ENCODE assay signal across 38 mouse cellular contexts in the genomic region with DNA sequence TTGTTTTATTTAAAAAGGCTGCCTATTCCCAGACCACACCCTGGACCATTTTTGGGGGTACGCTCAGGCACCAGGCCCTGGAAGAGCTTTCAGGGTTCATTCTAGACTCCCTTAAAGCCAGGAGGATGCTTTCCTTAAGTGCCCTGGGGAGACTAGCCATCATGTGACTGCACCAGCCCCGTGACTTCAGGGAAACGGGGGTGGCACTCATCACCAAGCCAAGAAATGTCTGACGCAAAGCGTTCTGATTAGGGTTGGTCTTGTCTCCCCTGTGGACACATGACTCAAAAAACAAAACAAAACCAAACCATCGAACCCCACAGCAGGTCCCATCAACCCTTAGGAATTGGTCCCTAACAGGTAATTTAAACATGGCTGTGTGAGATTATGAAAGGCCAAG. TPM values are rescaled to one million over a fixed set of nuclear protein-coding genes. Genes with fewer than 3 reads are reported as not detected.
DNase-seq lines count a peak whose midpoint lies in the region; ATAC-seq and TF ChIP-seq lines count a peak whose summit lies in the region.
"Had no signal": no experiment of that assay in that cellular context is flagged by ENCODE, and none has a peak within 500 bp of the region (broad histone marks: within the 10 kb centered on the region; RNA-seq: fewer than 3 reads in every experiment).

No protein-coding gene starts in this region.

- no peak overlapping the region for H3K9ac ChIP-seq in embryonic facial prominence, embryonic 13.5 days
- no peak overlapping the region for H3K9ac ChIP-seq in heart, adult 2 months (ENCODE audit: low read depth, low read length)
- no peak overlapping the region for H3K9ac ChIP-seq in midbrain, embryonic 11.5 days (ENCODE audit: low read length)
- no peak overlapping the region for H3K9ac ChIP-seq in midbrain, embryonic 15.5 days
- no peak overlapping the region for H3K9ac ChIP-seq in stomach, postnatal 0 days (ENCODE audit: low read length)
- H3K9ac ChIP-seq: forebrain, embryonic 15.5 days; hindbrain, embryonic 12.5 days; intestine, embryonic 15.5 days; limb, embryonic 15.5 days; liver, embryonic 13.5 days; neural tube, embryonic 12.5 days had no signal

- intact Hi-C loops in heart, adult 2 months (cut with DNase I) = no loop called here

- no peaks in the 10 kb centered on the region for H3K9me3 ChIP-seq in embryonic facial prominence, embryonic 13.5 days
- no peaks in the 10 kb centered on the region for H3K9me3 ChIP-seq in embryonic facial prominence, embryonic 10.5 days
- no peaks in the 10 kb centered on the region for H3K9me3 ChIP-seq in midbrain, embryonic 11.5 days (ENCODE audit: control insufficient read depth, low read length)
- H3K9me3 ChIP-seq in midbrain, embryonic 15.5 days = no peaks in the 10 kb centered on the region
- H3K9me3 ChIP-seq in stomach, postnatal 0 days (ENCODE audit: control insufficient read depth, low read length) = no peaks in the 10 kb centered on the region
- H3K9me3 ChIP-seq: forebrain, embryonic 10.5 days; forebrain, embryonic 15.5 days; G1E; hindbrain, embryonic 12.5 days; intestine, embryonic 15.5 days; limb, embryonic 15.5 days; liver, embryonic 13.5 days; neural tube, embryonic 12.5 days had no signal

- ATAC-seq in embryonic facial prominence, embryonic 13.5 days (ENCODE audit: insufficient number of reproducible peaks, insufficient read depth, low FRiP score, low TSS enrichment, low read depth) = no peak
- ATAC-seq in midbrain, embryonic 11.5 days (ENCODE audit: low FRiP score) = no peak
- ATAC-seq in midbrain, embryonic 15.5 days (replicated peaks) = no peak
- no peak for ATAC-seq in stomach, postnatal 0 days (ENCODE audit: low FRiP score, low TSS enrichment)
- ATAC-seq: forebrain, embryonic 15.5 days; hindbrain, postnatal 0 days; intestine, embryonic 15.5 days; lung, postnatal 0 days; midbrain, embryonic 16.5 days; Patski had no signal

- DNase-seq in embryonic facial prominence, embryonic 10.5 days (ENCODE audit: low spot score) = no peak
- peak in 1 of 2 experiments; percentile 62 for DNase-seq in heart, adult 2 months
- no peak for DNase-seq in heart, postnatal 4 days
- peak; percentile 45 for DNase-seq in midbrain, embryonic 11.5 days (ENCODE audit: low spot score, missing footprints)
- DNase-seq in stomach, postnatal 0 days (ENCODE audit: low spot score) = no peak
- DNase-seq: adrenal gland, postnatal 14 days; cerebellum, adult 8-10 months; cerebellum, postnatal 25 days; gastrocnemius, postnatal 10 days; layer of hippocampus, postnatal 36 days; liver, embryonic 13.5 days; lung, adult 18-20 months; right cerebral cortex, adult 18-20 months; spleen, adult 18-20 months; thymus, postnatal 4 days had no signal

- TF ChIP-seq CTCF in heart, adult 2 months (IDR thresholded peaks at IDR 0.05) = no peak
- no peak for TF ChIP-seq CTCF in stomach, postnatal 0 days (IDR thresholded peaks at IDR 0.05; ENCODE audit: low read depth)

- H3K36me3 ChIP-seq in embryonic facial prominence, embryonic 13.5 days = peaks cover 51% of the 10 kb centered on the region
- peaks cover 78% of the 10 kb centered on the region for H3K36me3 ChIP-seq in embryonic facial prominence, embryonic 10.5 days (replicated peaks)
- no peaks in the 10 kb centered on the region; the same call in 1 of the 2 replicates for H3K36me3 ChIP-seq in heart, adult 2 months (ENCODE audit: control insufficient read depth, insufficient read depth, low read length)
- H3K36me3 ChIP-seq in midbrain, embryonic 11.5 days (ENCODE audit: control insufficient read depth, insufficient read depth, low read length) = 0 out of 2 replicates have a peak, but pooled peaks cover 6% of the 10 kb centered on the region
- H3K36me3 ChIP-seq in midbrain, embryonic 15.5 days (replicated peaks) = no peaks in the 10 kb centered on the region
- peaks cover 4% of the 10 kb centered on the region; the same call in 1 of the 2 replicates for H3K36me3 ChIP-seq in stomach, postnatal 0 days (ENCODE audit: control insufficient read depth, insufficient read depth, low read length)

- peak overlapping the region; percentile 17; the same call in 1 of the 2 replicates for H3K27ac ChIP-seq in embryonic facial prominence, embryonic 13.5 days
- H3K27ac ChIP-seq in embryonic facial prominence, embryonic 10.5 days (replicated peaks) = no peak overlapping the region
- peak overlapping the region; percentile 80 for H3K27ac ChIP-seq in heart, adult 2 months
- no peak overlapping the region for H3K27ac ChIP-seq in midbrain, embryonic 11.5 days (ENCODE audit: low read depth, low read length)
- H3K27ac ChIP-seq in midbrain, embryonic 15.5 days = no peak overlapping the region
- H3K27ac ChIP-seq in stomach, postnatal 0 days (replicated peaks) = 0 out of 2 replicates have a peak overlapping the region, but pooled peaks have one; percentile 24
- H3K27ac ChIP-seq: forebrain, embryonic 10.5 days; forebrain, embryonic 15.5 days; hindbrain, embryonic 12.5 days; hindbrain, postnatal 0 days; intestine, embryonic 15.5 days; limb, embryonic 10.5 days; liver, embryonic 13.5 days; macrophage; neural tube, embryonic 12.5 days had no signal

- no peak overlapping the region for H3K4me2 ChIP-seq in embryonic facial prominence, embryonic 13.5 days
- no peak overlapping the region for H3K4me2 ChIP-seq in midbrain, embryonic 11.5 days
- H3K4me2 ChIP-seq in midbrain, embryonic 15.5 days = no peak overlapping the region
- H3K4me2 ChIP-seq in stomach, postnatal 0 days (replicated peaks; ENCODE audit: low read depth) = no peak overlapping the region
- H3K4me2 ChIP-seq: forebrain, embryonic 15.5 days; hindbrain, embryonic 12.5 days; intestine, embryonic 15.5 days; limb, embryonic 15.5 days; liver, embryonic 13.5 days; neural tube, embryonic 12.5 days had no signal

- TF ChIP-seq EP300 in heart, adult 2 months (IDR thresholded peaks at IDR 0.05; ENCODE audit: insufficient read depth, low read depth, low read length) = peak; percentile 75; the same call in 1 of the 2 replicates
- no peak for TF ChIP-seq EP300 in stomach, postnatal 0 days (optimal IDR thresholded peaks at IDR 0.05)

- peaks cover 2% of the 10 kb centered on the region; the same call in 1 of the 2 replicates for H3K79me2 ChIP-seq in heart, adult 2 months (replicated peaks; ENCODE audit: control insufficient read depth, insufficient read depth, low read length)

- H3K4me3 ChIP-seq in embryonic facial prominence, embryonic 13.5 days = no peak overlapping the region
- no peak overlapping the region for H3K4me3 ChIP-seq in embryonic facial prominence, embryonic 10.5 days
- H3K4me3 ChIP-seq in heart, adult 2 months = 0 out of 2 replicates have a peak overlapping the region, but pooled peaks have one; percentile 20
- no peak overlapping the region for H3K4me3 ChIP-seq in midbrain, embryonic 11.5 days (ENCODE audit: low read depth, low read length)
- H3K4me3 ChIP-seq in midbrain, embryonic 15.5 days = no peak overlapping the region
- no peak overlapping the region for H3K4me3 ChIP-seq in stomach, postnatal 0 days (ENCODE audit: low read depth, low read length)
- H3K4me3 ChIP-seq: forebrain, embryonic 10.5 days; forebrain, embryonic 15.5 days; hindbrain, embryonic 12.5 days; intestine, embryonic 15.5 days; limb, embryonic 10.5 days; limb, embryonic 15.5 days; liver, embryonic 13.5 days; myocyte; neural tube, embryonic 12.5 days had no signal

- no peaks in the 10 kb centered on the region for H3K27me3 ChIP-seq in embryonic facial prominence, embryonic 13.5 days
- H3K27me3 ChIP-seq in embryonic facial prominence, embryonic 10.5 days (replicated peaks; ENCODE audit: low read depth, poor library complexity, severe bottlenecking) = no peaks in the 10 kb centered on the region
- no peaks in the 10 kb centered on the region for H3K27me3 ChIP-seq in heart, adult 2 months (ENCODE audit: control insufficient read depth, insufficient read depth, low read length)
- H3K27me3 ChIP-seq in midbrain, embryonic 11.5 days (ENCODE audit: control insufficient read depth, insufficient read depth, low read length) = no peaks in the 10 kb centered on the region
- no peaks in the 10 kb centered on the region for H3K27me3 ChIP-seq in midbrain, embryonic 15.5 days (replicated peaks)
- H3K27me3 ChIP-seq in stomach, postnatal 0 days (ENCODE audit: control insufficient read depth, insufficient read depth, low read length) = no peaks in the 10 kb centered on the region
- H3K27me3 ChIP-seq: forebrain, embryonic 15.5 days; hindbrain, embryonic 12.5 days; intestine, embryonic 15.5 days; limb, embryonic 15.5 days; liver, embryonic 13.5 days; neural tube, embryonic 12.5 days; Patski had no signal

- peak; percentile 30; the same call in 1 of the 2 replicates for TF ChIP-seq POLR2A in heart, adult 2 months (IDR thresholded peaks at IDR 0.05; ENCODE audit: insufficient read depth, low read depth, low read length)

- peaks cover 21% of the 10 kb centered on the region for H3K4me1 ChIP-seq in embryonic facial prominence, embryonic 13.5 days
- no peaks in the 10 kb centered on the region for H3K4me1 ChIP-seq in embryonic facial prominence, embryonic 10.5 days
- peaks cover 18% of the 10 kb centered on the region for H3K4me1 ChIP-seq in heart, adult 2 months (ENCODE audit: control insufficient read depth, insufficient read depth, low read length)
- no peaks in the 10 kb centered on the region for H3K4me1 ChIP-seq in midbrain, embryonic 11.5 days (ENCODE audit: control insufficient read depth, insufficient read depth, low read length)
- no peaks in the 10 kb centered on the region for H3K4me1 ChIP-seq in midbrain, embryonic 15.5 days
- H3K4me1 ChIP-seq in stomach, postnatal 0 days (replicated peaks; ENCODE audit: control insufficient read depth, insufficient read depth) = no peaks in the 10 kb centered on the region
- H3K4me1 ChIP-seq: forebrain, embryonic 10.5 days; intestine, embryonic 15.5 days had no signal

- 78% methylated on average over 6 of the region's 6 CpGs for WGBS in embryonic facial prominence, embryonic 13.5 days
- 92% methylated on average over 6 of the region's 6 CpGs for WGBS in embryonic facial prominence, embryonic 10.5 days
- 34% methylated on average over 6 of the region's 6 CpGs for WGBS in heart, adult 2 months
- WGBS in midbrain, embryonic 11.5 days = 90% methylated on average over 6 of the region's 6 CpGs
- 87% methylated on average over 6 of the region's 6 CpGs for WGBS in midbrain, embryonic 15.5 days
- 85% methylated on average over 6 of the region's 6 CpGs for WGBS in stomach, postnatal 0 days

RNA-seq across cellular contexts. Expression of a gene that starts 13.4 kb away (rescaled TPM):
- 8.5 TPM in 2 replicates for polyA plus RNA-seq in embryonic facial prominence, embryonic 13.5 days (2015; fragmentation: Nextera tagmentation; extraction: Ambion mirVana)
- 4.9 and 5.2 TPM in 2 replicates for polyA plus RNA-seq in embryonic facial prominence, embryonic 10.5 days (2016; fragmentation: Nextera tagmentation; extraction: Ambion mirVana)
- total RNA-seq in heart, adult 2 months (2021) = 100 to 1,000 TPM in 1 of 2 experiments, 10 to 100 TPM in 1; 95.2 to 126 TPM
- polyA plus RNA-seq in heart, adult 2 months (2012; rRNA removed) = 111 and 144 TPM in 2 replicates
- total RNA-seq in heart, postnatal 4 days (2021) = 10 to 100 TPM; 57.5 to 64.5 TPM
- 2.4 and 3.0 TPM in 2 replicates for polyA plus RNA-seq in midbrain, embryonic 11.5 days (2014; fragmentation: Nextera tagmentation; extraction: Ambion mirVana)
- 9.7 and 10.7 TPM in 2 replicates for polyA plus RNA-seq in midbrain, embryonic 15.5 days (2015; fragmentation: Nextera tagmentation; extraction: Ambion mirVana)
- polyA plus RNA-seq in stomach, postnatal 0 days (2015; fragmentation: Nextera tagmentation; extraction: Ambion mirVana) = 3.5 and 4.3 TPM in 2 replicates

RNA-seq across cellular contexts. Expression of a gene that starts 27.7 kb away (rescaled TPM):
- polyA plus RNA-seq in embryonic facial prominence, embryonic 13.5 days (2015; fragmentation: Nextera tagmentation; extraction: Ambion mirVana) = 0.12 TPM in 1 of 2 replicates, not detected in the other
- polyA plus RNA-seq in embryonic facial prominence, embryonic 10.5 days (2016; fragmentation: Nextera tagmentation; extraction: Ambion mirVana) = 0.09 TPM in 1 of 2 replicates, not detected in the other
- 100 to 1,000 TPM; 118 to 132 TPM for total RNA-seq in heart, adult 2 months (2021)
- polyA plus RNA-seq in heart, adult 2 months (2012; rRNA removed) = 183 and 258 TPM in 2 replicates
- total RNA-seq in heart, postnatal 4 days (2021) = 10 to 100 TPM; 32.5 to 33.6 TPM
- polyA plus RNA-seq in midbrain, embryonic 11.5 days (2014; fragmentation: Nextera tagmentation; extraction: Ambion mirVana) = not detected in 2 replicates
- polyA plus RNA-seq in midbrain, embryonic 15.5 days (2015; fragmentation: Nextera tagmentation; extraction: Ambion mirVana) = 0.26 and 0.61 TPM in 2 replicates
- 1.6 and 1.8 TPM in 2 replicates for polyA plus RNA-seq in stomach, postnatal 0 days (2015; fragmentation: Nextera tagmentation; extraction: Ambion mirVana)
- total RNA-seq: granulocyte monocyte progenitor cell, adult 5-6 weeks; megakaryocyte-erythroid progenitor cell, adult 5-6 weeks had no signal
- polyA plus RNA-seq: embryonic facial prominence, embryonic 11.5 days; forebrain, embryonic 10.5 days; G1E; hindbrain, embryonic 12.5 days; neural tube, embryonic 12.5 days; thymus, postnatal 0 days had no signal

RNA-seq across cellular contexts. Expression of a gene that starts 32.9 kb away (rescaled TPM):
- 0.47 and 0.74 TPM in 2 replicates for polyA plus RNA-seq in embryonic facial prominence, embryonic 13.5 days (2015; fragmentation: Nextera tagmentation; extraction: Ambion mirVana)
- 1.5 and 2.1 TPM in 2 replicates for polyA plus RNA-seq in embryonic facial prominence, embryonic 10.5 days (2016; fragmentation: Nextera tagmentation; extraction: Ambion mirVana)
- 10 to 100 TPM; 16.5 to 20.2 TPM for total RNA-seq in heart, adult 2 months (2021)
- polyA plus RNA-seq in heart, adult 2 months (2012; rRNA removed) = 35.5 and 36.6 TPM in 2 replicates
- total RNA-seq in heart, postnatal 4 days (2021) = 1 to 10 TPM; 3.1 to 3.2 TPM
- 0.48 and 0.59 TPM in 2 replicates for polyA plus RNA-seq in midbrain, embryonic 11.5 days (2014; fragmentation: Nextera tagmentation; extraction: Ambion mirVana)
- polyA plus RNA-seq in midbrain, embryonic 15.5 days (2015; fragmentation: Nextera tagmentation; extraction: Ambion mirVana) = 0.32 and 0.65 TPM in 2 replicates
- polyA plus RNA-seq in stomach, postnatal 0 days (2015; fragmentation: Nextera tagmentation; extraction: Ambion mirVana) = 2.2 and 2.3 TPM in 2 replicates
- polyA plus RNA-seq: G1E had no signal

RNA-seq across cellular contexts. Expression of a gene that starts 34.1 kb away (rescaled TPM):
- not detected in 2 replicates for polyA plus RNA-seq in embryonic facial prominence, embryonic 13.5 days (2015; fragmentation: Nextera tagmentation; extraction: Ambion mirVana)
- 1.1 and 2.3 TPM in 2 replicates for polyA plus RNA-seq in embryonic facial prominence, embryonic 10.5 days (2016; fragmentation: Nextera tagmentation; extraction: Ambion mirVana)
- not detected for total RNA-seq in heart, adult 2 months (2021)
- 4.6 and 8.8 TPM in 2 replicates for polyA plus RNA-seq in heart, adult 2 months (2012; rRNA removed)
- 1 to 10 TPM; 1.6 to 4.0 TPM for total RNA-seq in heart, postnatal 4 days (2021)
- 0.11 and 1.4 TPM in 2 replicates for polyA plus RNA-seq in midbrain, embryonic 11.5 days (2014; fragmentation: Nextera tagmentation; extraction: Ambion mirVana)
- 0.49 and 0.53 TPM in 2 replicates for polyA plus RNA-seq in midbrain, embryonic 15.5 days (2015; fragmentation: Nextera tagmentation; extraction: Ambion mirVana)
- not detected in 2 replicates for polyA plus RNA-seq in stomach, postnatal 0 days (2015; fragmentation: Nextera tagmentation; extraction: Ambion mirVana)
- total RNA-seq: layer of hippocampus, postnatal 36 days had no signal
- polyA plus RNA-seq: forebrain, embryonic 15.5 days; heart, embryonic 16.5 days; hindbrain, postnatal 0 days; intestine, embryonic 15.5 days; kidney, embryonic 16.5 days; lung, postnatal 0 days; macrophage; neural tube, embryonic 12.5 days; stomach, embryonic 16.5 days; thymus, postnatal 0 days had no signal

RNA-seq across cellular contexts. Expression of a gene that starts 45.4 kb away (rescaled TPM):
- 49.0 and 56.1 TPM in 2 replicates for polyA plus RNA-seq in embryonic facial prominence, embryonic 13.5 days (2015; fragmentation: Nextera tagmentation; extraction: Ambion mirVana)
- polyA plus RNA-seq in embryonic facial prominence, embryonic 10.5 days (2016; fragmentation: Nextera tagmentation; extraction: Ambion mirVana) = 56.3 and 68.1 TPM in 2 replicates
- 100 to 1,000 TPM; 236 to 263 TPM for total RNA-seq in heart, adult 2 months (2021)
- polyA plus RNA-seq in heart, adult 2 months (2012; rRNA removed) = 297 and 303 TPM in 2 replicates
- 100 to 1,000 TPM; 122 to 145 TPM for total RNA-seq in heart, postnatal 4 days (2021)
- 20.0 and 21.2 TPM in 2 replicates for polyA plus RNA-seq in midbrain, embryonic 11.5 days (2014; fragmentation: Nextera tagmentation; extraction: Ambion mirVana)
- polyA plus RNA-seq in midbrain, embryonic 15.5 days (2015; fragmentation: Nextera tagmentation; extraction: Ambion mirVana) = 35.2 and 41.0 TPM in 2 replicates
- 45.1 and 49.2 TPM in 2 replicates for polyA plus RNA-seq in stomach, postnatal 0 days (2015; fragmentation: Nextera tagmentation; extraction: Ambion mirVana)
- total RNA-seq: megakaryocyte-erythroid progenitor cell, adult 5-6 weeks had no signal
- polyA plus RNA-seq: G1E had no signal

Comparison
In these comparisons a context has a peak if more than half of its experiments do, and no peak if none do; other contexts are left out.
1. H3K27ac ChIP-seq: peak in embryonic facial prominence, embryonic 13.5 days (single experiment), heart, adult 2 months (single experiment) and stomach, postnatal 0 days (single experiment); none in embryonic facial prominence, embryonic 10.5 days (single experiment), midbrain, embryonic 11.5 days (single experiment) and midbrain, embryonic 15.5 days (single experiment).
2. RNA of a gene that starts 27.7 kb away (polyA plus RNA-seq): 183 to 258 TPM in heart, adult 2 months; 1.6 to 1.8 TPM in stomach, postnatal 0 days, 0.26 to 0.61 TPM in midbrain, embryonic 15.5 days, 0.09 TPM in embryonic facial prominence, embryonic 10.5 days, 0.12 TPM in embryonic facial prominence, embryonic 13.5 days and not detected in midbrain, embryonic 11.5 days; every median in the first group is over 10 times any median in the second.
3. RNA of a gene that starts 32.9 kb away (polyA plus RNA-seq): 35.5 to 36.6 TPM in heart, adult 2 months; 2.2 to 2.3 TPM in stomach, postnatal 0 days, 1.5 to 2.1 TPM in embryonic facial prominence, embryonic 10.5 days, 0.47 to 0.74 TPM in embryonic facial prominence, embryonic 13.5 days, 0.32 to 0.65 TPM in midbrain, embryonic 15.5 days and 0.48 to 0.59 TPM in midbrain, embryonic 11.5 days; every median in the first group is over 10 times any median in the second.